Mouse (Mus musculus): ENCODE results near the gene Fbln1.
A peak's percentile ranks its signal among the peaks of the same experiment; 100 is the strongest.
"Not testable (repeated sequence)": the region's sequence is repeated elsewhere in the genome, so short reads cannot be mapped to it uniquely, and the experiment has no call there.

The Fbln1 gene

GRCm38 (mm10) chr15:85298167-85298781 is 92.5 kb downstream of the Fbln1 start:
- no peak for DNase-seq

- DNase-seq = no peak
Observed at GRCm38 (mm10) chr15:85298946-85299345, 93.2 kb downstream of the Fbln1 start.

DNA sequence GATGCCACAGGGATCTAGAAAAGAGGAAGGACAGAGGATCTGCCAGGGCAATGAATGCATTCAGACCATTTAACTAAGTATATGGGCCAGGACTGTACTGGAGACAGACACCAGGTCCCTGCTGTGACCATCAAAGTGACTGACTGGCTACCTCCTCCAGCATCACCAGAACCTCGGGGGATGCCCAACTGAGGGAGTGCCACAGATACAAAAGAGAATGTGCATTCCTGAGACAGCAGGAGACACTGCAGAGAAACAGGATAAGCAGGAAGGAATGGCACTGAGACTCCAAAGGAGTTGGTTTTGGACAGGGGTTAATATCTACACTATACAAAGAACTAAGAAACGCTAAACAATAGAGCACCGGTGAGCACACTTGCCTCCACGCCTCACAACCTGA is 97.5 kb downstream of the Fbln1 start:
- DNase-seq = no peak

- no peak for DNase-seq
Observed at GRCm38 (mm10) chr15:85303976-85304375, 98.2 kb downstream of the Fbln1 start.

DNA sequence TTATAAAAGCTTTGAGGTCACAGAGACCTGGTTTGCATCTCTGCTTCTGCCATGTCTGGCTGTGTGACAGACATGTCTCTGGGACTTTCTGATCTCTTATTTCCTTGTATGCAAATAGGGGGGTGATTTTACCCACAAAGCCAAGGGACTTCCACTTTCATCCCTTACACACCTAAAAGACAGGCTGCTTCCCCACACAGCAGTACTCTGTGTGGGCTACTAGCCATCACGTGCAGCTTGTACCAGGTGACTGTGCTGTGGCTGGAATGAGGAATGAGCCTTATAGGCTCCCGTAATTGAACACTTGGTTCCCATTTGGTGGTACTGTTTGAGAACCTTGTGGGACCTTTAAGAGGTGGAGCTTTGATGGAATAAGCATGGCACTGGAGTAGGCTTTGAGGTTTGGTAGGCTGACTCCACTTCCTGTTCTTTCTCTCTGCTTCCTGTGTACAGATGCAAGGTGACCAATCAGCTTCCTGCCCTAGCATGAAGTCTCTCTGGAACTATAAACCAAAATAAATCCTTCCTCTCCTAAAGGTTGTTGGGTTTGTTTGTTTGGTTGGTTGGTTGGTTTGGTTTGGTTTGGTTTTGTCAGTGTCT is 101.4 kb downstream of the Fbln1 start:
- DNase-seq = no peak

DNA sequence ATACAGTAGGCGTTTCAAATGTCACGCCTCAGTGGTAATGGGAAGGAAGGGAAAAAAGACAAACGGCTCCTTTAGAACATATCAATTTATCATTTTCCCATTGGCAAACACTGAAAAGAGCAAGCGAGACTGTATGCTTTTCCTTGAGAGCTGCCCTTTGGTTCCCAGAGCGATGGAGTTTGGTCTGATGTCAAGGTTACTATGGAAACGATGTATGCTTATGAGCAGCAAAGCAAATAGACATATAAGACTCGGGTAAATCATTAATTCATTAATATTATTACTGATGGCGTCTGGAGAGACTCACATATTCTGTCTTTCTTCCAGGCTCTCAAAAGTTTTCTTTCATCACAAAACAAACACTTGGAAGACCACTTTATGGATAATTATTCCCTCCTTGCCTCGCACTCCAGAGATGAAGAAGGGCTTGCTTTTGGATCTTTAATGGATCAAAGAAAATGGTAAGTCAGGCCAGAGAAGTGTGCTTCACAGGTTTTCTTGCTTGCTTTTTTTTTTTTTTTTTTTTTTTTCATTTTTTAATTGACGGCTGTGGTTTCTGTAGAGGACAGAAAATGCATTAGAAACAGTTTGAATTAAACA is 105.4 kb downstream of the Fbln1 start:
- DNase-seq = no peak

DNA sequence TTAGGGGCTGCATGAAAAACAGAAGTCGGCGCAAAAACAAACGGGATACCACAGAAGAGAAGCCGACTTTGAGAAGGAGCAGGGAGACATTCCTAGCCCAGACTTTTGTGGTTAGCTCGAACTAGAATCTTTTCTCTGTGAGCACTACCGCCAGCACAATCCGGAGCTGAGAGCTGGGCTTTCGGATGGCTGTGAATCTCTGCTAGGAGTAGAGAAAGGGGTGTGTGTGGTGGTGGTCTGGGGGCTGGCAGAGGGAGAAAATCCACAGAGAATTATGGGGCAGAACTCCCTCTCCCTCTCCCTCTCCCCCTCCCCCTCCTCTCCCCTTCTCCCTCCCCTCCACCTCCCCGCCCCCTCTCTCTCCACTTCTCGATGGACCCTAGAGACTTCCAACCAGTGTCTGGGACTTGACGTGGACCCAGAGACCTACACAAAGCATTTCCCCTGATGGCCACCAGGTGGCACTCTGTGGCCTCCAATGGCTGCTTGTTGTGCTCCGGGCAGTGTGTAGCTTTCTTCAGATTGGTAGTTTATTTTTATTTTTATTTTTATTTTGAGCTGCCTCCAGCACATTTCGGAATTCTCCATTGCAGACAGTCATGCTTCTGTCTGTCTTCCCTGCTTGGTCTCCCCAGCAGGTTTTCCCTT is 109.8 kb downstream of the Fbln1 start:
- DNase-seq = peak; percentile 80

DNA sequence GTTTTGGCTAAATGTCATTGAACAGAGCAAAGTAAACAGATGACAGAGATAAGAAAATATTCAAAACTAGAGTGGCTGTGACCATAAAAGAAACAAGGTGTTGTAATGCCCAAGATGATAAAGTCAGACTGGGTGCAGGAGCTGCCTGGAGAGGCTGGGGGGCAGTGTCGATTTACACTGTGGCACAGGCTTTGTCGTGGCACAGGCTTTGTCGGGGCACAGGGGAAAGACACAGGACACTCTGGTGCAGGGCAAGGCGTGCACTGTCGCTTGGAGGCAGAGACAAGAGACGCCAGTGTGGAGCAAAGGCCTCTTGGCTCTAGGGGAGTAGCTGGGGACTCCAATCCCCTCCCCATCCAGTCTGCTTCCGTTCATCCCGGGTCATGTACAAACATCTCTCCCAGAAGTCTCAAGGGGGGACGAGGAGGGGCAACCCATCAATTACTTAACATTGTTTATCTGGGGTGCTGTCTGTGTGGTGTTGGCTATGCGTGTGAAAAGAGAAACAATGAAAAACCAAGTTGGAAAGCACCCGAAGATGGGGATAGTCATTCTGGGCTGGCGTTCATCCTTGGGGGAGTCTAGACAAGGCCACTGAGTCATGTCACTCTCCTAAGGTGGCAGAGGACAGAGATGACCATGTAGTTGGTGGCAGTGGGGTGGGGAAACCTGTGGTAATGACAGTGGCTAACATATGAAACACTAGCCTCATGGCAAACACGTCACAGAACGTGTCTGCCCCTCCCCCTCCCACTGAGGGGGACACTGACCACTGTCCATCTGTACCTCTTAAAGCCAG is 110.8 kb downstream of the Fbln1 start:
- DNase-seq = no peak

DNA sequence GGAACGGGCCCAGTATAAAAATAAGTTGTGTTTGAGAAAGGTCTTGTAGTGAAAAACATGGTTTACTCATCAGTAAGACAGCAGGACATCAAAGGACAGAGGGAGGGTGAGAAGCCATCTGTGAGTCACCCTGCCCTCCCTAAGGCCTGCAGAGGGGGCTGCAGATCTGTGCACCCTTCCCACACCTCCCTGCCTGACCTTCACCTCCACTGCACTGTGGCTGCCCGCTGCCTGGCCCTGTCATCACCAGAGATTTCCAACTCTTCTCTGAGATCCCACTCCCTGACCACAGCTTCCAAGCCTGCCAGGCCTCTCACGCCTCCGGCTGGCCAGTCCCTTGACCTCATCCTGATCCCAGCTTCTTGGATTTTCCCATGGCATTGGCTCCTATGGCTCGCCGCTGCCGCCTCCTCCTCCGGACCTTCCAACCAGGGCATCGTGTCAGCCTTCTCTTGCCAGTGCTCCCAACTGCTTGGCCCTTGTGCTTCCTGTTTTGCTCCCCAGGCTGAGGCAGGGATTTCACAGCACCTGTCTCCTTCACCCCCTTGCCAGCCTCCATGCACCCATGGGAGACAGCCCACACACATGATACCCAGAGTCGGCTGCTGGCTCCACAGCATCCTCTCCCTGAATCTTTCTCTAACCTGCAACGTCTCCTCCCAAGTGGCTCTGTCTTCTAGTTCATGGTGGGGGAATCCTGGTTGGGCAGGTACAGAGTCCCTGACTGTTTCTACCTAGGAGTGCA is 114.3 kb downstream of the Fbln1 start:
- DNase-seq = no peak

DNA sequence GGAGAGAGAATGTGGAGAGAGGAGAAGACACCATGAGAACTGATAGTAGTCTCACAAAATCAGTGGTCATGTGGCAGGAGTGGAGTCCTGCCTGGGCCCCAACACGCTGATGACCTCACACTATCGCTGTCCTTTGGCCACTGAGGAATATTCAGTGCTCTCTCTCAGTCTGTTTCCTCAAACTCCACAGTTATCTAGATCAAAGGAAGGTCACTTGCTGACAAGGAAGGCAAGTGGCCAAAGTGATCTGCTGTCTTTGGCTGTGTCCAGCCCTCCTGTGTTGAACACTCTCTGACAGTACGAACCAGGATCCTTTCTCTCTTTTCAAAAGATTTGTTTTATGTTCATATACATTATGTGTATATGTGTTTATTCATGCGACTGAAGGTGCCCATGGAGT is 117.5 kb downstream of the Fbln1 start:
- DNase-seq = no peak

GRCm38 (mm10) chr15:85324426-85324825 is 118.7 kb downstream of the Fbln1 start:
- DNase-seq = no peak

GRCm38 (mm10) chr15:85327808-85328207 is 122.1 kb downstream of the Fbln1 start:
- DNase-seq = peak; percentile 35

- DNase-seq = peak; percentile 38
Observed at GRCm38 (mm10) chr15:85328455-85328854, 122.7 kb downstream of the Fbln1 start.

DNA sequence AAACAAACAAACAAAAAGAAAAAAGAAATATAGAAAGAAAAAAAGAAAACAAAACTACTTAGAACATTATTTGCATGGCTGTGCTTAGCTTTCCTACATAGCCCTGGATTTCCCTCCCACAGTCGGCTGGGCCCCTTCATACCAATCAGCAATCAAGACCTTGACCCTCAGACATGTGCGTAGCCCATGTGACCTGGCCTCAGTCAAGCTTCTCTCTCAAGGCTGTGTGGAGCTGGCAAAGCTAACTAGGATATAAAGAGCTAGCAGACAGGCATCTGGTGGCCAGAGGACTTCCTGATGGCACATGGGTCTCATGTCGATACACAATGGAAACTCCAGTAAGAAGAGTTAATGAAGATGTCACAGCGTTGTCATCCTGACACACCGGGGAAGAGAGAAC is 123.3 kb downstream of the Fbln1 start:
- no peak for DNase-seq

DNA sequence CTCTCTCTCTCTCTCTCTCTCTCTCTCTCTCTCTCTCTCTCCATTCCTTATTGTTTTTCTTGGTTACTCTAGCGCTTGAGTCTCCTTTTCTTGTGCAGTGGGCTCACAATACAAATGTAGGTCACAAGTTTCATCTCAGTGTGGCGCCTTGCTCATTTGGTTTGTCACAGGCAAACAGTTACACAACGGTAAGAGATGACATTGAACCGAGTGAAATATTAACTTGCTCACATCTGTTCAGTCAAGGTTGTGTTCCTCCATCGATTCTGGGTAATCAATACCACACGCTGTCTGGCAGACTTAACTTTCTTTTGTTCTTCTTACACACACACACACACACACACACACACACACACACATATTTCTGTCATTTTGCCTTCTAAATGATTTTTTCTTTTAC is 124.3 kb downstream of the Fbln1 start:
- DNase-seq = no peak

DNA sequence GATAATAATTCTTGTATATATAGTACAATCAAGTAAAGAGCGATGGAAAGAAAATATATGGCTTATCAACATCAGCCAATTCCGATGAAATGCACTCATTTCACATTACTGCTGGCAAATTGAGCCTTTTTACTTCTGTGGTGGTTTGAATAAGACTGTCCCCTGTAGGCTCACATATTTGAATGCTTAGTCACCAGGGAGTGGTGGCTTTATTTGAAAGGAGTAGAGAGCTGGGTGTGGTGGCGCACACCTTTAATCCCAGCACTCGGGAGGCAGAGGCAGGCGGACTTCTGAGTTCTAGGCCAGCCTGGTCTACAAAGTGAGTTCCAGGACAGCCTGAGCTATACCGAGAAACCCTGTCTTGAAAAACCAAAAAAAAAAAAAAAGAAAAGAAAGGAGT is 127.8 kb downstream of the Fbln1 start:
- not testable (repeated sequence) for DNase-seq

DNA sequence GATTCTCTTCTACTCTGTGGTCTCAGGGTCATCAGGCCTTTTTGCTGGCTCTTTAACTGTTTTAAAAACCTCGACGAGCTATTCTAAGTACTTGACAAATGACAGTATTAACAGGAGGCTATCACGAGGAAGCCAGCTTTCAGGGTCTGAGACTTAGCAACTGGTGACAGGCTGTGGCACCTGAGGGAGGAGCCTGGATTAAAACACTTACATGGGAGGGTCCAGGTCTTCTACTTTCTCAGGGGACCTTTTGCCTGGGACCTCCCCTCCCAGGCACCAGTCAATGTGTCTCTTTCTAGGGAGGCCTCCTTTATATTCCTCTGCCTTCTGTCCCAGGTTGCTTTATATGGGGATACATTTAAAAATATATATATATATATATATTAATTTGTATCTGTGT is 128.5 kb downstream of the Fbln1 start:
- no peak for DNase-seq

GRCm38 (mm10) chr15:85335671-85336300 is 130.0 kb downstream of the Fbln1 start, which contains the start of gene Atxn10:
TSS of gene Atxn10 (plus strand) at chr15:85336245.
- no peak for DNase-seq

Measured in right cerebral cortex, postnatal 14 days (tissue).